Comparison of ENCODE assay signal across 9 mouse cellular contexts in the genomic region with DNA sequence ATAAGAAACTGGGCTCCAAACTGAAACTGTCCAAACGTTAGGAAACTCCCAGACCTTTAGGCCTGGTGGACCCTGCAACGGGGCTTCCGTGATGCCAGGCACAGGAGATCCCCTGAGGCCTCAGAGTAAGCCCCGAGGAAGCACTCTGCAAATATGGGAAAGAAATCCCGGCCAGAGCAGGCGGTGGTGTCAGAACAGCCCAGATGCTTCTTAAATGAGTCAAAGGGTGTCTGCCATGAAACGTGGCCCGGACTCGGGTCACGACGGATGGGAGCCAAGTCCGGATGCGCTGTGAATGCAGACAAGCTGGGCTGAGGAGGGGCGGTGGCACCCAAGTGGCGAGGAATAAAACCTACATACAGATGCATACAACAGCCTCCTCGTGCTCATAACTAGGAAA. TPM values are rescaled to one million over a fixed set of nuclear protein-coding genes. Genes with fewer than 3 reads are reported as not detected.
DNase-seq lines count a peak whose midpoint lies in the region; ATAC-seq and TF ChIP-seq lines count a peak whose summit lies in the region.
"Had no signal": no experiment of that assay in that cellular context is flagged by ENCODE, and none has a peak within 500 bp of the region (broad histone marks: within the 10 kb centered on the region; RNA-seq: fewer than 3 reads in every experiment).

No protein-coding gene starts in this region.

- H3K27me3 ChIP-seq in ES-Bruce4 (ENCODE audit: control insufficient read depth, insufficient read depth, low read length, poor library complexity, severe bottlenecking) = no peaks in the 10 kb centered on the region
- no peaks in the 10 kb centered on the region for H3K27me3 ChIP-seq in heart, adult 2 months (ENCODE audit: control insufficient read depth, insufficient read depth, low read length)
- no peaks in the 10 kb centered on the region for H3K27me3 ChIP-seq in intestine, postnatal 0 days (replicated peaks; ENCODE audit: control insufficient read depth, insufficient read depth, low read length)

- intact Hi-C loops in heart, adult 2 months (cut with DNase I) = no loop called here

- peak overlapping the region; percentile 52 for H3K4me3 ChIP-seq in ES-Bruce4 (ENCODE audit: low read depth, low read length)
- H3K4me3 ChIP-seq in heart, adult 2 months = peak overlapping the region; percentile 19; the same call in 1 of the 2 replicates
- peak overlapping the region; percentile 30 for H3K4me3 ChIP-seq in intestine, postnatal 0 days (ENCODE audit: low read depth, low read length)
- H3K4me3 ChIP-seq in lung, adult 2 months (replicated peaks; ENCODE audit: extremely low read depth, low read depth, low read length) = peak overlapping the region; percentile 18

- H3K36me3 ChIP-seq in ES-Bruce4 (ENCODE audit: control insufficient read depth, insufficient read depth, low read length, poor library complexity, severe bottlenecking) = peaks cover 19% of the 10 kb centered on the region
- H3K36me3 ChIP-seq in heart, adult 2 months (ENCODE audit: control insufficient read depth, insufficient read depth, low read length) = no peaks in the 10 kb centered on the region
- no peaks in the 10 kb centered on the region for H3K36me3 ChIP-seq in intestine, postnatal 0 days (ENCODE audit: control insufficient read depth, insufficient read depth)

- WGBS in heart, adult 2 months = 10% methylated on average over 16 of the region's 16 CpGs
- 6% methylated on average over 16 of the region's 16 CpGs for WGBS in intestine, postnatal 0 days
- WGBS in lung, adult 2 months = 5% methylated on average over 16 of the region's 16 CpGs

- DNase-seq in adrenal gland, postnatal 36 days = peak; percentile 62 to 68
- DNase-seq in heart, adult 2 months = peak; percentile 68 to 71
- peak; percentile 48 for DNase-seq in lung, adult 2 months
- DNase-seq in skeletal muscle tissue, adult 2 months (ENCODE audit: low read depth, low spot score) = peak; percentile 10
- DNase-seq in ovary, postnatal 10 days (ENCODE audit: low spot score) = no peak

- TF ChIP-seq EP300 in ES-Bruce4 (IDR thresholded peaks at IDR 0.05; ENCODE audit: insufficient read depth, low read depth, low read length) = peak; percentile 93
- no peak for TF ChIP-seq EP300 in heart, adult 2 months (IDR thresholded peaks at IDR 0.05; ENCODE audit: insufficient read depth, low read depth, low read length)

- peak; percentile 37 for ATAC-seq in intestine, postnatal 0 days
- no peak for ATAC-seq in frontal cortex, adult (ENCODE audit: low TSS enrichment)

- peak overlapping the region; percentile 61 for H3K4me2 ChIP-seq in intestine, postnatal 0 days (replicated peaks; ENCODE audit: low read depth)

- TF ChIP-seq POLR2A in ES-Bruce4 (IDR thresholded peaks at IDR 0.05; ENCODE audit: insufficient read depth, low read length) = no peak
- no peak for TF ChIP-seq POLR2A in heart, adult 2 months (IDR thresholded peaks at IDR 0.05; ENCODE audit: insufficient read depth, low read depth, low read length)
- TF ChIP-seq POLR2A in lung, adult 2 months (IDR thresholded peaks at IDR 0.05; ENCODE audit: borderline replicate concordance, extremely low read depth, low read depth, low read length) = no peak

- H3K27ac ChIP-seq in ES-Bruce4 (ENCODE audit: insufficient read depth, low read length) = peak overlapping the region; percentile 90
- peak overlapping the region; percentile 11; the same call in 1 of the 2 replicates for H3K27ac ChIP-seq in heart, adult 2 months
- peak overlapping the region; percentile 54; the same call in 1 of the 2 replicates for H3K27ac ChIP-seq in intestine, postnatal 0 days (ENCODE audit: low read depth, low read length)

- no peaks in the 10 kb centered on the region for H3K9me3 ChIP-seq in ES-Bruce4 (replicated peaks; ENCODE audit: control insufficient read depth, insufficient read depth, low read length, poor library complexity, severe bottlenecking)
- no peaks in the 10 kb centered on the region for H3K9me3 ChIP-seq in intestine, postnatal 0 days (ENCODE audit: control insufficient read depth)

- no peak for TF ChIP-seq CTCF in ES-Bruce4 (IDR thresholded peaks at IDR 0.05; ENCODE audit: low read depth, low read length)
- TF ChIP-seq CTCF in heart, adult 2 months (IDR thresholded peaks at IDR 0.05) = no peak
- TF ChIP-seq CTCF in intestine, postnatal 0 days (IDR thresholded peaks at IDR 0.05; ENCODE audit: low read depth) = 0 out of 2 replicates have a peak, but pooled peaks have one; percentile 5
- no peak for TF ChIP-seq CTCF in lung, adult 2 months (IDR thresholded peaks at IDR 0.05; ENCODE audit: insufficient read depth, low read length)

- H3K4me1 ChIP-seq in ES-Bruce4 (ENCODE audit: control insufficient read depth, insufficient read depth, low read length) = peaks cover 3% of the 10 kb centered on the region
- peaks cover 3% of the 10 kb centered on the region; the same call in 1 of the 2 replicates for H3K4me1 ChIP-seq in heart, adult 2 months (ENCODE audit: control insufficient read depth, insufficient read depth, low read length)
- 0 out of 2 replicates have a peak, but pooled peaks cover 4% of the 10 kb centered on the region for H3K4me1 ChIP-seq in intestine, postnatal 0 days (replicated peaks; ENCODE audit: control insufficient read depth, insufficient read depth, low read length)
- peaks cover 2% of the 10 kb centered on the region; the same call in 1 of the 2 replicates for H3K4me1 ChIP-seq in lung, adult 2 months (ENCODE audit: control insufficient read depth, insufficient read depth, low read length)

- no peaks in the 10 kb centered on the region for H3K79me2 ChIP-seq in heart, adult 2 months (replicated peaks; ENCODE audit: control insufficient read depth, insufficient read depth, low read length)

- H3K9ac ChIP-seq in ES-Bruce4 (ENCODE audit: low read depth, poor library complexity, severe bottlenecking) = peak overlapping the region; percentile 69
- H3K9ac ChIP-seq in heart, adult 2 months (ENCODE audit: low read depth, low read length) = no peak overlapping the region
- H3K9ac ChIP-seq in intestine, postnatal 0 days (ENCODE audit: low read depth, low read length) = no peak overlapping the region

RNA-seq across cellular contexts. Expression of a gene that starts 11.6 kb away (rescaled TPM):
- not detected in 2 replicates for polyA plus RNA-seq in ES-Bruce4 (2011; ENCODE audit: insufficient read depth, insufficient read length, low read depth, missing spikeins)
- not detected for total RNA-seq in adrenal gland, postnatal 36 days (2021)
- total RNA-seq in heart, adult 2 months (2021) = not detected
- polyA plus RNA-seq in heart, adult 2 months (2012; rRNA removed) = not detected in 2 replicates
- polyA plus RNA-seq in intestine, postnatal 0 days (2015; fragmentation: Nextera tagmentation; extraction: Ambion mirVana) = not detected in 2 replicates
- polyA plus RNA-seq in lung, adult 2 months (2012; rRNA removed) = not detected in 2 replicates
- polyA plus RNA-seq: frontal cortex, adult 2 months had no signal

RNA-seq across cellular contexts. Expression of a gene that starts 22.4 kb away (rescaled TPM):
- polyA plus RNA-seq in ES-Bruce4 (2011; ENCODE audit: insufficient read depth, insufficient read length, low read depth, missing spikeins) = 0.57 and 1.4 TPM in 2 replicates
- total RNA-seq in adrenal gland, postnatal 36 days (2021) = not detected
- not detected for total RNA-seq in heart, adult 2 months (2021)
- polyA plus RNA-seq in heart, adult 2 months (2012; rRNA removed) = not detected in 2 replicates
- 2.3 TPM in 2 replicates for polyA plus RNA-seq in intestine, postnatal 0 days (2015; fragmentation: Nextera tagmentation; extraction: Ambion mirVana)
- polyA plus RNA-seq in lung, adult 2 months (2012; rRNA removed) = 0.69 and 0.75 TPM in 2 replicates
- polyA plus RNA-seq: frontal cortex, adult 2 months had no signal

RNA-seq across cellular contexts. Expression of a gene that starts 37.1 kb away (rescaled TPM):
- polyA plus RNA-seq in ES-Bruce4 (2011; ENCODE audit: insufficient read depth, insufficient read length, low read depth, missing spikeins) = 120 and 122 TPM in 2 replicates
- total RNA-seq in adrenal gland, postnatal 36 days (2021) = under 1 TPM in 1 of 2 experiments, not detected in 1; 0.03 TPM
- total RNA-seq in heart, adult 2 months (2021) = not detected
- not detected in 2 replicates for polyA plus RNA-seq in heart, adult 2 months (2012; rRNA removed)
- 1.5 and 2.0 TPM in 2 replicates for polyA plus RNA-seq in intestine, postnatal 0 days (2015; fragmentation: Nextera tagmentation; extraction: Ambion mirVana)
- 0.05 and 0.08 TPM in 2 replicates for polyA plus RNA-seq in lung, adult 2 months (2012; rRNA removed)

Comparison
In these comparisons a context has a peak if more than half of its experiments do, and no peak if none do; other contexts are left out.
1. H3K27ac ChIP-seq: peak in every context shown above with its lines; median percentile 90 in ES-Bruce4; 54 in intestine, postnatal 0 days; 11 in heart, adult 2 months.
2. RNA of a gene that starts 37.1 kb away (polyA plus RNA-seq): 120 to 122 TPM in ES-Bruce4; 1.5 to 2.0 TPM in intestine, postnatal 0 days, 0.05 to 0.08 TPM in lung, adult 2 months and not detected in heart, adult 2 months; every median in the first group is over 10 times any median in the second.
3. Peak in every context shown above with its lines, with median percentiles within 50 percentile points of each other: H3K4me3 ChIP-seq.